Mouse (Mus musculus) stomach, postnatal 0 days (tissue): ENCODE measurements at regions not wholly inside any gene's neighbourhood (a gene's known extent, or its start where the extent isn't known, plus 50 kb on each side); places are given as distances from the start of the nearest gene placed in this dataset.

Experiments used
- CTCF ChIP-seq: IDR thresholded peaks from 2 replicates; pipeline ENCODE4 v1.5.1; 2016; ENCODE audit warnings: antibody characterized with exemption, low read depth, mild to moderate bottlenecking, moderate library complexity
- EP300 ChIP-seq: optimal IDR thresholded peaks from 2 replicates; pipeline ENCODE3; 2016; ENCODE audit warnings: antibody characterized with exemption

- TF ChIP-seq CTCF (no peak), EP300 (no peak)
Measured at GRCm38 (mm10) chr9:69686766-69687165, 74.0 kb downstream of the Foxb1 start.
